Mouse (Mus musculus) c-Kit-positive CD71-positive TER-119-positive erythroid progenitor cells, embryonic 14.5 days (primary cell): ENCODE results near the gene Slc5a6.
A peak's percentile ranks its signal among the peaks of the same experiment; 100 is the strongest.

Experiments
- DNase-seq: peaks from one replicate; pipeline ENCODE4 v3.0.0-alpha.2; 2013; ENCODE audit warnings: low spot score

The Slc5a6 gene

GRCm38 (mm10) chr5:31048763-31049641, at the start of gene Slc5a6:
TSS of gene Slc5a6 (minus strand) at chr5:31048924.
- DNase-seq: peak; percentile 62

GRCm38 (mm10) chr5:31095711-31096480, 47.2 kb upstream of the Slc5a6 start:
- DNase-seq: no peak

DNA sequence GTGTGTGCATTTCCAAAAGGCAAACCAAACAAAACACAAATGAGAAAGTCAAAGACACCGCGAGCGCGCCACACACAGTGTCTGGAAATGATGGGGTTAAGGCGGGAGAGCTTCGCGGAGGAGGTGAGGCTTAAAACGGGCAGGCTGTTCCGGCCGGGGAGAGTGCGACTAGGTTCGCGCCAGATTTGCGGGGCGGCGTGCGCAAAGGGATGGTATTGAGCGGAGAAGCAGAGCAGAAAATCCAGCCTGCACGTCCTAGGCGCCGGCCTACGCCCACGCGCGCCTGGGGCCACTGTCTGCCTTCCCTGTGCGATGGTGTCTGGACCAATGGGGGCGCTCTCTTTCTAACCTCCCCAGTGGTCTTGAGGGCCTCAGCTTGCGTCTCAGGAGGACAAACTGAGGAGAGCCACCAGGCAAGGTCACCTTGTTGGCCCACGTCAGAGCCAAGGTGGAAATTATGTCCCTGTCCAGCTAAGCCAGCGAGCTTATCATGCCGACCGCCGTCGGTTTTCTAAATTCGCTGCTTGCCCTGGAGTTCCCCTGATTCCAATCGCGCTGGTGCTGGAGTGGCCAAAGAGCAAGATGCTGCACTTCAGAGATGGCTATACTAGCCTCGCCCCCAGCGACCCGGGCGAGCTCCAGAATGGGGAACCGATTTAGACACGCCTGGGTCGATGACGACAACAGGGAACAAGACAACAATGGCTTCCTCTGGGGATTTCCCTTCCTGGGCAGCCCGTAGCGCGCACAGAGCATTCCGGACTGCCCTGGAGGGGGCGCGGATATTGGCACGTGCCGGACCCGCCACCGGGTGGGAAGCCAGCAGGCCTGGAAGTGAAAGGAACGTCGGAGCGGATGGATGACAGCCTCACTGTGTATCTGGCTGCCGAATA, 46.3 kb upstream of the Slc5a6 start:
- DNase-seq: no peak

DNA sequence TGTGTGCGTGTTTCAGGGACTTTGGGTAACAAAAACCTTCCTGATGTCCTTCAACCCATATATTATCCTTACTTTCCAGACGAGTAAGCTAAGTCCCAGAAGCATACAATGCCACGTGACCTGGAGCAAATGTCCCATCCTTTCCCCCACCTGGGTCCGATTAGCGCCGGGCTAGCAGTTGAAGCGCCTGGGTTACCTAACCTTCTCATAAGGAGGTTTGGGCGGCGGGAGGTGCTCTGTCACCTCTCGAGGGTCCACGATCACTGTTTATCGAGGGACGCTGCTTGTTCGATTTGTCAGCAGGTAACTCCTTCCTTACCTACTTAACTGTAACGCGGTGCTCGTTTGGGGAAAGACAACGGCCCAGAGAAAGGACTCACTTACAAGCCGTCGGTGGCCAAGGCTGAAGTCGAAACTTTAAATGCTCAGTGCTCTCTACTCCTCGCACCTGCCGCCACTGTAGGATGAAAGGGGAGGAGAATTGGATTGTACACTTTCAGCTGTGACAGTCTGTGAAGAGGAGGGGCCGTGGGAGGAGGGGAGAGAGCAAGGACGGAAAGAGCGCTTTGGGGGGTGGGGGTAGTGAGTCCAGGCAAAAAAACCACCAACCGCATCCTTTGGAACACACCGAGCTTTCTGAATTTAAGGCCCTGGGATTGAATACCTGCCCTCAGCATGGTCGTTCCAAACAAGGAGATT, 45.5 kb upstream of the Slc5a6 start:
- no peak for DNase-seq

DNA sequence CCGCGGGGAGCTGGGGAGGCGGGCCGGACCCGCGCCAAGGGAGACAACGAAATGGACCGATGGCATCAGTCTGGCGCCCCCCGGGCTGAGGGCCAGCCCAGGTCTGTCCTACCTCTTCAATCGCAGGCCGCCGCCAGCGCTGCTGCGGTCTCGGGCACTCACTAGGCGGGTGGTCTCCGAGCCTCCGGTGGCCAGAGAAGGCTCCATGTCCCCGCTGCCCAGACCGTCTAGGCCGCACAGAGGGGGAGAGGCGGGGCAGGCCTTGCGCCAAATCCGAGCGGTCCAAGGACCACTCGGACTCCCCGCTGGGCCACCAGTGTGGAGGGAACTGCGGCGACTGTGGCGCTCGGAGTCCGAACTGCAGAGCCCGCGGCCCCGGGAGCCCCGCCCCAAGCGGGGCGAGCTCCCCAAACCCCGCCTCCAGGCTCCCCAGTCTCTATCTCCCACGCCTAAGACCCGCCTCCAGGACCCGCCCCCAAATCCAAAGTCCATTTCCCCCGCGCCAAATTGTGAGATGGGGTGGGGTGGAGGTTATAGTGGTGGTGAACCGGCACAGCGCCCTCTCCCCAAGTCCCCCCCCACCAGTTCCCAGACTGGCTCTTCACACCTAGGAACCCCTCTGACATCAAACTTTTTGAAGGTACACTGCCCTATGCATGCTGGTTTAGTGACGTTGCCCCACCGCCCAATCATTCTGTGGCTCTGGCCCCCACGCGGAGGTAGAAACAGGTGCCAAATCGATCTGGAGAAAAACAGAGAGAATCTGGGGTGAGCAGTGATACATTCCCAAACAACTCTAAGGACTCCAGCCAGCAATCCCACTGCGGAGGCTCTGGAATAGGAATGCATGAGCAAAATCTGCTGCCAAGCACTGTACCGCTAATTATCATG, 44.7 kb upstream of the Slc5a6 start:
- DNase-seq: no peak

- no peak for DNase-seq
Measured at GRCm38 (mm10) chr5:31092231-31092975, 43.7 kb upstream of the Slc5a6 start.

DNA sequence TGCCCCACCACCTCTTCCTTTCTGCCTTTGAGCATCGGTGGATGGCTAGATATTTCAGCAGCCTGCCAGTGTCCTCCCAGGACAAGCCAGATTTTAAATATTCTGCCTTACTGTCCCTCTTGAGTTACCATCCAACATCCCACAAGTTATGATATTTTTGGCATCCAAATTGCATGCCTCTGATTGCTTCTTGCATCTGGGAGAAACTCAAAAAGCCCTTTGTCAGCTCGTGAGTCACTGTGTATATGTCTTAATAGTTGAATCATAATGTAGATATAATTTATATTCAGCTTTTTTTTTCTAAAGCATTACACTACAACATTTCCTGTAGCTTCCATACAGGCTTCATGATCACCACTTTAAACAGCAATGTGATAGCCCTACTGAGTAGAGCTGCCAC, 38.4 kb upstream of the Slc5a6 start:
- DNase-seq: no peak

GRCm38 (mm10) chr5:31086606-31087005, 37.9 kb upstream of the Slc5a6 start:
- no peak for DNase-seq

GRCm38 (mm10) chr5:31083949-31084348, 35.2 kb upstream of the Slc5a6 start:
- no peak for DNase-seq

GRCm38 (mm10) chr5:31082935-31083625, 34.4 kb upstream of the Slc5a6 start:
- no peak for DNase-seq

- peak; percentile 50 for DNase-seq
Measured at GRCm38 (mm10) chr5:31082355-31082754, 33.6 kb upstream of the Slc5a6 start.

GRCm38 (mm10) chr5:31081386-31081785, 32.7 kb upstream of the Slc5a6 start:
- DNase-seq: peak; percentile 54

DNA sequence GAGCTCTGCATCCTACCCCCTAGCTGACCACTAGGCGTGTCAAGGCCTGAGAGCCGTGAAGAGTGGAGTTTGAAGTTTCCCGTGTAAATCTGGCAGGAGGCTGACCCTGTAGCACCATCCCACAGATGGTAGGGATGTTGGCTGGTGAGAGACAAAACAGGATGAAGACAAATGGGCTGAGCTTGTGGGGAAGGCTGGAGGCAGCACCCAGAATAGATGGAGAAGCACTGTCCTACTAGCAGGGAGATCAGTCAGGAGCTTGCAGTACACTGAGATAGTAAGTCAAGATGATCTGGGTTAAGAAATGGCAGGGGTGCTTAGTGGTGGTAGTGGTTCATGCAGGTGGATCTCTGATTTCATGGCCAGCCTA, 32.1 kb upstream of the Slc5a6 start:
- DNase-seq: no peak

GRCm38 (mm10) chr5:31080059-31080794, 31.5 kb upstream of the Slc5a6 start:
- DNase-seq: no peak

GRCm38 (mm10) chr5:31076346-31076745, 27.6 kb upstream of the Slc5a6 start:
- DNase-seq: no peak

DNA sequence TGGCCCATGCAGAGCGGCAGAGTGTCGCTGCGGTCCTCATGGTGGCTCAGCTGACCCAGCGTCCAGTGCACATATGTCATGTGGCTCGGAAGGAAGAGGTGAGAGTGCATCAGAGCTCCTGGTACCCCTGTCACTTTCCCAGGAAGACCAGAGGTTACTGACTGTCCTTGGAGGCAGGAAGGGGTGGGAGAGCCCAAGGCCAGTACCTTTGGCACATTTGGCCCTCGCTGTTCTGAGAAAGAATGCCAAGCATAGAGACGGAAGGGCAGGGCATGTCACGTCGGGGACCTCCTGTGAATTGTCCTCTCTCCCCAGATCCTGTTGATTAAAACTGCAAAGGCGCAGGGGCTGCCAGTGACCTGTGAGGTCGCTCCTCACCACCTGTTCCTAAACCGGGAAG, 24.5 kb upstream of the Slc5a6 start:
- DNase-seq: no peak

DNA sequence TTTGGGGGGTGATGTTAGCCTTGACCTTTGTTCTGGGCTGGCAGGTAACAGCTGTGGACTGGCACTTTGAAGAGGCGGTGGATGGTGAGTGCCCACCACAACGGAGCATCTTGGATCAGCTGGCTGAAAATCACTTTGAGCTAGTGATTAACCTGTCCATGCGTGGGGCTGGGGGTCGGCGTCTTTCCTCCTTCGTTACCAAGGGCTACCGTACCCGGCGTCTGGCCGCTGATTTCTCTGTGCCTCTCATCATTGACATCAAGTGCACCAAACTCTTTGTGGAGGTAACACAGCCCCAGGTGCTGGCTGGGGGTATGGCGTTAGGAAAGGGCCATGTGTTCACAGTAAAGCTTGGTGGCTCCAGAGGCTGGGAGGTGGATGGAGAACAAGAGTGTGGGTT, 23.1 kb upstream of the Slc5a6 start:
- no peak for DNase-seq

DNA sequence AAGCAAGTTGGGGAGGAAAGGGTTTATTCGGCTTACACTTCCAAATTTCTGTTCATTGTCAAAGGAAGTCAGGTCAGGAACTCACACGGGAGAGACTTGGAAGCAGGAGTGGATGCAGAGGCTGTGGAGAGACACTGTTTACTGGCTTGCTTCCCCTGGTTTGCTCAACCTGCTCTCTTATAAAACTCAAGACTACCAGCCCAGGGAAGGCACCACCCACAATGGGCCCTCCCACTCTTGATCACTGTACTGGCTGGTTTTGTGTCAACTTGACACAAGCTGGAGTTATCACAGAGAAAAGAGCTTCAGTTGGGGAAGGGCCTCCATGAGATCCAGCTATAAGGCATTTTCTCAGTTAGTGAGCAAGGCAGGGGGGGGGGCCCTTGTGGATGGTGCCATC, 22.3 kb upstream of the Slc5a6 start:
- DNase-seq: no peak

DNA sequence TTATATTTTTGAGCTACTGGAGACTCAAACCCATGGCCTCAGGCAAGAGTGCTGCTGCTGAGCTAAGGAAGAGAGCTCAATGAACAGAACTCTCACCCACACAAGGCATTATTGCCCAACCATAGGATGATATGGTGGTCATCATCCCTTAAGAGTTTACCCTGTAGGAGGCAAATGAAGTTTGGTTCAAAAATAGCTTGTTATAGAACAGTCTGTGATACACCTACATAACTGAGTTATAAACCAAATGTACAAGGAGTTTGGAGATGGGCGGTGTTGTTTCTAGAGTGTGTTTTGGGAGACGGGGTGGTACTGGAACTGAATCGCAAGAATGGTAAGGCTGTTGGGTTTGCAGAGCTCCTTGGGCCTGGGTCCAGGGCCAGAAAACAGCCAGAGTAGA, 21.1 kb upstream of the Slc5a6 start:
- DNase-seq: no peak
